Mouse (Mus musculus): ENCODE results near the gene Hps6.

The Hps6 gene

GRCm38 (mm10) chr19:46030196-46030983 lies 27.1 kb downstream of the Hps6 start:
- no peak for DNase-seq

GRCm38 (mm10) chr19:46031689-46032432 lies 28.6 kb downstream of the Hps6 start:
- no peak for DNase-seq

GRCm38 (mm10) chr19:46032731-46033510 lies 29.6 kb downstream of the Hps6 start:
- DNase-seq = no peak

- no peak for DNase-seq
These were observed 30.6 kb downstream of the Hps6 start for GRCm38 (mm10) chr19:46033911-46034310.

GRCm38 (mm10) chr19:46035971-46036370 lies 32.7 kb downstream of the Hps6 start:
- DNase-seq = no peak

GRCm38 (mm10) chr19:46036477-46037242 lies 33.4 kb downstream of the Hps6 start:
- peak; percentile 67 for DNase-seq

GRCm38 (mm10) chr19:46037243-46037924 lies 34.1 kb downstream of the Hps6 start:
- peak; percentile 72 for DNase-seq

GRCm38 (mm10) chr19:46037925-46038850 lies 34.9 kb downstream of the Hps6 start:
- peak; percentile 72 for DNase-seq

GRCm38 (mm10) chr19:46038851-46039260 lies 35.5 kb downstream of the Hps6 start:
- DNase-seq = peak; percentile 60

GRCm38 (mm10) chr19:46039478-46039877 lies 36.2 kb downstream of the Hps6 start:
- peak; percentile 98 for DNase-seq

GRCm38 (mm10) chr19:46040149-46040902 lies 37.0 kb downstream of the Hps6 start:
- DNase-seq = peak; percentile 56

- DNase-seq = peak; percentile 36
These were observed 38.1 kb downstream of the Hps6 start for GRCm38 (mm10) chr19:46041299-46041932.

GRCm38 (mm10) chr19:46041933-46042475 lies 38.7 kb downstream of the Hps6 start:
- DNase-seq = peak; percentile 73

GRCm38 (mm10) chr19:46042476-46043011 lies 39.2 kb downstream of the Hps6 start:
- peak; percentile 69 for DNase-seq

GRCm38 (mm10) chr19:46043380-46043779 lies 40.1 kb downstream of the Hps6 start:
- no peak for DNase-seq

- DNase-seq = no peak
These were observed 41.1 kb downstream of the Hps6 start, which contains the start of gene Pprc1 for GRCm38 (mm10) chr19:46044271-46044992. Gene Pprc1 (plus strand): TSS chr19:46044886.

GRCm38 (mm10) chr19:46044993-46045695 lies 41.8 kb downstream of the Hps6 start, which contains the start of gene Ldb1:
Gene Ldb1 (minus strand): TSS chr19:46045214.
- peak; percentile 81 for DNase-seq
